Comparison of ENCODE assay signal across 16 mouse cellular contexts in the genomic region with DNA sequence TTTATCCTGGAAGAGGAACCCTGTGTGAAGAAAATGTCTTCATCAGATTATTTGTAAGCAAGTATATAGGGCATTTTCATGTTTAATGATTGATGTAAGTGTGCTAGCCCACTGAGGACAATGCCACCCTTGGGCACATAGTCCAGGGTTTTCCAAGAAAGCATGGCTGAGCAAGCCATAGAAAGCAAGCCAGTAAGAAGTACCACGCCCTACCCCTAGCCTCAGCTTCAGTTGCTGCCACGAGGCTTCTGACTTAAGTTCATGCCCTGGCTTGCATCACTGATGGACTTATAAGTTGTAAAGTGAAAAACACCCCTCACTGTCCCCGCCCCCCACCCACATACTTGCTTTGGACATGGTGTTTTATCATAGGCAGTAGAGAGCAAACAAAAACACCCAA.
"Had no signal": no experiment of that assay in that cellular context is flagged by ENCODE, and none has a peak within 500 bp of the region (broad histone marks: within the 10 kb centered on the region; RNA-seq: fewer than 3 reads in every experiment).

No protein-coding gene starts in this region.

- H3K36me3 ChIP-seq: neural tube, embryonic 13.5 days; neural tube, embryonic 15.5 days; stomach, embryonic 15.5 days had no signal

- H3K4me2 ChIP-seq: neural tube, embryonic 13.5 days; neural tube, embryonic 15.5 days; stomach, embryonic 15.5 days had no signal

- H3K9ac ChIP-seq: neural tube, embryonic 13.5 days; neural tube, embryonic 15.5 days; stomach, embryonic 15.5 days had no signal

- H3K4me1 ChIP-seq: neural tube, embryonic 15.5 days; stomach, embryonic 15.5 days had no signal

- H3K27ac ChIP-seq: neural tube, embryonic 13.5 days; neural tube, embryonic 15.5 days; stomach, embryonic 15.5 days; stomach, postnatal 0 days had no signal

- DNase-seq: retina, postnatal 1 day; right cerebral cortex, adult 18-20 months; right cerebral cortex, postnatal 14 days; right cerebral cortex, postnatal 25 days; right cerebral cortex, postnatal 4 days; spleen, adult 18-20 months; thymus, adult 18-20 months; thymus, adult 2 months; thymus, postnatal 14 days; thymus, postnatal 25 days; thymus, postnatal 36 days; thymus, postnatal 4 days had no signal

- H3K9me3 ChIP-seq: neural tube, embryonic 13.5 days; neural tube, embryonic 15.5 days; stomach, embryonic 15.5 days had no signal

- H3K27me3 ChIP-seq: neural tube, embryonic 13.5 days; neural tube, embryonic 15.5 days; stomach, embryonic 15.5 days had no signal

- H3K4me3 ChIP-seq: neural tube, embryonic 13.5 days; neural tube, embryonic 15.5 days; stomach, embryonic 15.5 days had no signal
